Mouse (Mus musculus) forebrain, embryonic 10.5 days (tissue): Measurements from ENCODE around the gene Ank3. TPM values are rescaled to one million over a fixed set of nuclear protein-coding genes. Genes with fewer than 3 reads are reported as not detected.

ENCODE experiments used
- DNase-seq: peaks from one replicate; pipeline ENCODE4 v3.0.0-alpha.2; 2017; ENCODE audit warnings: low spot score; ENCODE audit errors: extremely low spot score
- H3K27ac ChIP-seq: fragments of 300-500 bp; sonication (generic); 2 replicates; pipeline ENCODE4 v1.5.1; 2016; ENCODE audit warnings: mild to moderate bottlenecking
- H3K27me3 ChIP-seq: fragments of 300-500 bp; sonication (generic); 2 replicates; pipeline ENCODE4 v1.6.1; 2016; ENCODE audit warnings: mild to moderate bottlenecking; ENCODE audit not compliant: poor library complexity, severe bottlenecking
- H3K36me3 ChIP-seq: fragments of 300-500 bp; sonication (generic); replicated peaks from 2 replicates; pipeline ENCODE4 v1.6.1; 2016; ENCODE audit warnings: mild to moderate bottlenecking, moderate library complexity
- H3K4me1 ChIP-seq: fragments of 300-500 bp; sonication (generic); 2 replicates; pipeline ENCODE4 v1.6.1; 2016
- H3K4me3 ChIP-seq: fragments of 300-500 bp; sonication (generic); 2 replicates; pipeline ENCODE4 v1.5.1; 2016; ENCODE audit warnings: mild to moderate bottlenecking, moderate library complexity
- H3K9me3 ChIP-seq: fragments of 300-500 bp; sonication (generic); 2 replicates; pipeline ENCODE4 v1.6.1; 2016; ENCODE audit warnings: mild to moderate bottlenecking, moderate library complexity
- WGBS: fragments of 180-500 bp; shearing (Covaris S2); methylation state at CpG from one replicate; pipeline ENCODE4 v1.1.7; 2016; 5-methylcytosine and 5-hydroxymethylcytosine counted together
- polyA plus RNA-seq: library from polyadenylated mRNA; unstranded; fragments of >200 nt; fragmentation: Nextera tagmentation; extraction: Ambion mirVana; gene quantifications from 2 replicates; pipeline ENCODE4 v1.2.1, GENCODE M21; 2016

Gene Ank3
- polyA plus RNA-seq, 1 experiment from 2014 or later: 24.8 TPM

DNA sequence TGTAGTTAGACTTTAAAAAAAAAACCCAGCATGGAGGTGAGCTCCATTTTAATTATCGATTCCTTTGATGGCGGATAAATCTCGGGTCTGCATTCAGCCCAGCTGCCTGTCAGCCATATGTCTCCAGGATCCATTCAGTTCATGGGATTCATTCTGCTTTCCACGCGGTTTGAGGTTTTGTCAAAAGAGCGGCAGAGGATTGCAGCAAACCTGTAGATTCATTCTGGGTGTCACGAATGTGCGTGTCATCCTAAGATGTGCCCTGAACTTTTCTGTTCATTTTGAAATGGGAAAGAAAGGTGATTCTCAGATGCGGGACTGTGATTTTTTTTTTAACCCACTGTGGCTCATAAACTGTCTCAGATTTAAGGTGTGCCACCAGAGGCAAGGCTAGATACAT, 136.1 kb downstream of the Ank3 start:
- Histone ChIP-seq H3K4me1 (peaks cover 46% of the 10 kb centered on the region), H3K36me3 (no peaks in the 10 kb centered on the region), H3K27me3 (no peaks in the 10 kb centered on the region), H3K9me3 (no peaks in the 10 kb centered on the region), H3K4me3 (peak overlapping the region; percentile 53), H3K27ac (peak overlapping the region; percentile 40; the same call in 1 of the 2 replicates)
- 68% methylated on average over 9 of the region's 9 CpGs for WGBS
- DNase-seq: no peak

DNA sequence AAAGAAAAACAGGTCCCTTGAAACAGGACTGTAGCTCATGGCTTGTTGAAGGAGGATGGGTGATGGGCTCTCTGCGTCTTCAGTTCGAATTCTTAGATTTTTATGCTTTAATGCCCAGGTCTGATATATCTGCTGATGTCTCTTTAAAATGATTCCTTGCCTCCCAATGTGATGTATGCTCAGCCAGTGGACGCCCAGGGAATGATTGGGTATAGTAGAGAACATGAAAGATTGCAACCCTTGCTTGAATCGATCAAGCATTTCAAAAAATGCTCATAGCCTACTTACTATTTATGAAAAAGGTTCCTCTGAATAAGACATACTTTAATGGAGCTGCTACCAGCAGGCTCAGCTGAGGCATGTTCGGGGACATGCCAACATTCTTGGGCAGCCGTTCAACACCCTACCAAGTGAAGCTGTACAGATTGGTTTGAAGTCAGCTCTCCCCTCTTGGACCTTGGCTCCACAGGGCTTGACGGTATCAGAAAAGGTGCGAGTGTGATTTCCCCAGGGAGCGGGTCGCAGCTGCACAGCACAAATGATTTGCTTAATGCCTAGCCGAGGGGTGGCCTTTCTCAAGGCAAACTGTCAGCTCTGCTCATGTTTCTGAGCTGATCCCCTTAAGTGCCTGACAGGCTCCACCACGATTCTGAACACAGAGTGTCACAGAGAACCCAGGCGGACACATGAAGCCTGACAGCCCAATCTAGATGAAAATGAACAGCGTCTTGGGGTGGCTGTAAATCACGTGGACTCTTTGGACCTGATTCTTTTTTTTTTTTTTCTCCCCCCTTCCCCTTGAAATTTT, 136.8 kb downstream of the Ank3 start:
- Histone ChIP-seq H3K27ac (peak overlapping the region; percentile 40; the same call in 1 of the 2 replicates), H3K27me3 (no peaks in the 10 kb centered on the region)

DNA sequence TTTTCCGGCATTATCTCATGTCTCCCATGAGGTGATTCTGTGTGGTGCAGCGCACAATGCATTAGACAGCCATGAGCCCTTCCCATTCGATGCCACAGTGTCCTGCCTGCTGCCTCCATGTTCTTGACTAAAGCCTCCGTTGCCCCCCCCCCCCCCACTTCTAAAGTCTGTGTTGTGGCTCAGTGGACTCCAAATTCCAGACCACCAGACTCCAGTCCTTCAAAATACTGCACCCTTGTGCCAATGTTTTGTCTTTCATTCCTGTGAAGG, 137.3 kb downstream of the Ank3 start:
- Histone ChIP-seq H3K36me3 (no peaks in the 10 kb centered on the region), H3K4me3 (peak overlapping the region; percentile 53; the same call in 1 of the 2 replicates), H3K27me3 (no peaks in the 10 kb centered on the region), H3K4me1 (peaks cover 46% of the 10 kb centered on the region), H3K27ac (0 out of 2 replicates have a peak overlapping the region, but pooled peaks have one; percentile 9), H3K9me3 (no peaks in the 10 kb centered on the region)
- 83% methylated on average over 4 of the region's 4 CpGs for WGBS
- no peak for DNase-seq

More for the DNA sequence above, 136.8 kb downstream of the Ank3 start:
- Histone ChIP-seq H3K4me1 (peaks cover 46% of the 10 kb centered on the region), H3K9me3 (no peaks in the 10 kb centered on the region), H3K36me3 (no peaks in the 10 kb centered on the region), H3K4me3 (peak overlapping the region; percentile 53)
- DNase-seq: no peak
- 72% methylated on average over 15 of the region's 15 CpGs for WGBS

DNA sequence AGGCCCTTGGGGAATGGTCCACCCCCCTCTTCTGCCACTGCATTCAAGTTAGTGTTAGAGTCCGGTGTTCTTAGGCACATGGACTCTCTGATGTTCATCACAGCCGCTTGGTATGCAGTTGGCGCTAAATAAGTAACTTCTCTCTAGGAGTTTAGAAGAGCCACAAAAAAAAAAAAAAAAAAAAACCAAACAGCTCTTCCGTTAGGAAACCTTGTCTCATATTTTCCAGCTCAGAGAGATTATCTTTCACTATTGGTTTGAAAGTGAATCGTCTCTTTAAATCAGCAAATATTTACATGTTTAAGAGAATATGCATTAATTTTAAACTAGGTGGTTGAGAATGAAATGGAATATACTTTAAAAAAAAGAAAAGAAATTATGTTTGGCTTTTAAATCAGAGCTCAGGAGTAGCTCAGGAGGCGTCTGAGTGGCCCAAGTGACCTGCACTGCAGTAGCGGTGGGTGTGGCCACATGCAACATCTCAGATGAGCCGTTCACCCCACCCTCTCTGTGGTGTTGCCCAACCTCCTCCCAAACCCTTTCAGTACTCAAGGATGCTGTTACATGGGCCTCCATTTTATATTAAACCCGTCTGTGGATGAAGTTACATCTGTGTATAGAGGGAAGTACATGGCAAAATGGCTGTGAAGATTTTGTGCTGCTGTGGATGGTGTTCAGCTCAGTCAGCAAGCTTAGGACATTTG, 138.0 kb downstream of the Ank3 start:
- H3K27me3 ChIP-seq: no peaks in the 10 kb centered on the region
- peaks cover 46% of the 10 kb centered on the region for H3K4me1 ChIP-seq
- H3K4me3 ChIP-seq: no peak overlapping the region
- DNase-seq: no peak
- no peaks in the 10 kb centered on the region for H3K9me3 ChIP-seq
- 0 out of 2 replicates have a peak overlapping the region, but pooled peaks have one; percentile 9 for H3K27ac ChIP-seq
- H3K36me3 ChIP-seq: no peaks in the 10 kb centered on the region
- WGBS: 85% methylated on average over 9 of the region's 9 CpGs

DNA sequence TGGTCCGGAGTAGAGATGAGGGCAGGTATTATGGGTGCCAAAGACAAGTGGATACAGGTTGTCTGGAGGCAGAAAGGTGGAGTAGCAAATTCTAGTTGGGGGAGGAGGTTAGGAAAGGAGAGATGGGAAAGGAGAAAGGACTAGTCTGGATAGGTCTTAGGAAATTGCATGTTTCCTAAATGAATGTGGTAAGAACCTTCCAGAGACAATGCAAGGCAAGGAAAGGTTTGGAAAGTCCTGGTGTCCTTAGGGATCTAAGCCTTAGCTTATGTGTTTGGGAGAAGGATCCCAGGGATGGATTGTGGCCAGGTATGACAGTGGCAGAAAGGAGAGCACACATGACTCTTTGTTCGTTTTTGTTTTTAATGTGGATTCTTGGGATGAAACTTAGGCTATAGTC, 139.7 kb downstream of the Ank3 start:
- no peak for DNase-seq
- no peaks in the 10 kb centered on the region for H3K9me3 ChIP-seq
- WGBS: 93% methylated on average over 2 of the region's 2 CpGs

DNA sequence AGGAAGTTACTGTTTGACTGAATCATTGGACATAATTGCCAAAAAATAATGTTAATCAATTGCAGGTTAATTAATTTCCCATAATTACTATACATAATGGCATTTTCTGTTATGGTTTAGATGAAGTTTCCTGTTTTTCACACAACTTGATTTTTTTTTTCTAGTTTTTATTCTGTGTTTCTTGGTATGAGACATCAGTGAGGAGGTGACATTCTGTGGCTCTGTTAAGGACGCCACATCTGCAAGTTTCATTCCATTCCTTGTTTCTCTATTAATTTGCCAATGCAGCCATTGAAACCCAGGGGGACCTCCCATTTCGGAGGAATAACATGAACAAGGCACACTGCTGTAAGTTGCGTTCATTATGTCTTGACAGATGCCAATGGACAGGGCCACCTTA, 143.9 kb downstream of the Ank3 start:
- H3K9me3 ChIP-seq: no peaks in the 10 kb centered on the region
- 91% methylated on average over 3 of the region's 3 CpGs for WGBS
- no peaks in the 10 kb centered on the region for H3K36me3 ChIP-seq
- H3K27me3 ChIP-seq: no peaks in the 10 kb centered on the region
- no peaks in the 10 kb centered on the region for H3K4me1 ChIP-seq
- H3K4me3 ChIP-seq: no peak overlapping the region
- no peak for DNase-seq
- no peak overlapping the region for H3K27ac ChIP-seq

More for the DNA sequence above, 139.7 kb downstream of the Ank3 start:
- peaks cover 35% of the 10 kb centered on the region for H3K4me1 ChIP-seq
- H3K27ac ChIP-seq: no peak overlapping the region
- H3K36me3 ChIP-seq: no peaks in the 10 kb centered on the region
- H3K27me3 ChIP-seq: no peaks in the 10 kb centered on the region
- no peak overlapping the region for H3K4me3 ChIP-seq

DNA sequence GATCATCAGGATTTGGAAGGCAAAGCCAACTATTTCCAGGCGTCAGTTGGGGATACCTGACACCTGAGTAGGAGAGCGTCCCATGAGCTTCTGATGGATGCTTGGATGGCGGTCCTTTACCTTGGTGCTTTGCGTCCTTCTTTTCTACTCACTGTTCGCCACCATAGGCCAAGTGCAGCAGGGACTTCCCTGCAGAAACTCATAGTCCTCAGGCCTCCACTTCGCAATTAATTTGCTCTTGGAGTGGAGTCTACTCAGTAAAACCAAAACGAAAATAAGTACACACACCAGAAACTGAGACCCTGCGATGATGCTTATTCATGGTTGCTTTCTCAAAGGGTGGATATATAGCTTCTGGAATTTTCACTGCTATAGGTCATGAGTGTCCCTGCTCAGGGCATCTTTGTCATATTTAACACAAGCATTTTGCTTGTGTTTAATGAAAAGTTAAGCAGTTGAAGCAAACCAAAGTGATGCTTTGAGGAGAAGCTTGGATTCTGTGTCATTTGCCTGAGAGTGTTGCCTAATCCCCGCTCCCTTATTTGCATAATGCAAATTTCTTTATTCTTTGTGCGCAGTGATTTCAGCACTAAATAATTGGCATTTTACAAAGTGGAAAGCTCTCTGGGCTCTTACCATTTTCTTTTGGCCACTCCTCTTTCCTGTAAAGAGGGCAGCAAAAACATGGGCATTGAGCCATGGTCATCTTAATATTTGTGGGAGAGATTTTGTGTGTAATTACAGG, 145.5 kb downstream of the Ank3 start:
- Histone ChIP-seq H3K4me1 (no peaks in the 10 kb centered on the region), H3K9me3 (no peaks in the 10 kb centered on the region), H3K4me3 (no peak overlapping the region), H3K36me3 (no peaks in the 10 kb centered on the region), H3K27ac (no peak overlapping the region), H3K27me3 (no peaks in the 10 kb centered on the region)
- WGBS: 92% methylated on average over 10 of the region's 10 CpGs
- no peak for DNase-seq

DNA sequence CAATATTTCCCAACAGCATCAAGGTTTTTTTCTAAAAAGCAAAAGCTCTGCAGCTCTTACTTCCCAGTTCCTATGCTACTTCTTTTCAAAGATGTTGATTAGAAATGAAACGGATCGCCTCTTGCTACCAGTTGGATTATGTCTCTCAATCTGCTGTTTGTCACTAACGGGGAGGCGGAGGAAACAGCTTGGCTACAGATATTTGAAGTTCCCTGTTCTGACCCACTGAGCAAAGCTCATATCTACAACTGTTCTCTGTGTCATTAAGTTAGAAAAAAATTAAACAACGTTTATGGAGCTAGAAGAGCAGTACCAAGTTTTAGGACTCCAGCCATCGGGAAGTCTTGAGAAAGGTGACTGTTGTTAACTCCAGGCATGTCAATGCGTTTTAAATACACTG, 146.1 kb downstream of the Ank3 start:
- no peaks in the 10 kb centered on the region for H3K4me1 ChIP-seq
- no peaks in the 10 kb centered on the region for H3K9me3 ChIP-seq
- H3K27me3 ChIP-seq: no peaks in the 10 kb centered on the region
- DNase-seq: no peak
- no peak overlapping the region for H3K27ac ChIP-seq
- no peak overlapping the region for H3K4me3 ChIP-seq
- no peaks in the 10 kb centered on the region for H3K36me3 ChIP-seq
- WGBS: 90% methylated on average over 7 of the region's 7 CpGs

DNA sequence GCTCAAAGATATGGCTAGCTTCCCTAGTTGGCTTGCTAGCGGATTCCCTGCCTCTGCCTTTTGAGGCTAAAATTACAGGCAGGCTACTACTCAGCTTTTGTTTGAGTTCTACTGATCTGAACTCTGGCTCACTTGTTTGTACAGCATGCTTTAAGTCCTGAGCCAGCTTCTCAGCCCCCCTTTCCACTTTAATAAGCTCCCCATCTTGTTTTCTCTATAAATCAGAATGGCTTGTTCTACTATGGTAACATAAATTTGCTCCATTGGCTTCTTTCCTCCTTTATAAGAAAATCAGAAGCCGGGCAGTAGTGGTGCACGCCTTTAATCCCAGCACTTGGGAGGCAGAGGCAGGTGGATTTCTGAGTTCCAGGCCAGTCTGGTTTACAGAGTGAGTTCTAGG, 147.4 kb downstream of the Ank3 start:
- H3K4me1 ChIP-seq: no peaks in the 10 kb centered on the region
- no peak overlapping the region for H3K27ac ChIP-seq
- DNase-seq: no peak
- H3K9me3 ChIP-seq: no peaks in the 10 kb centered on the region
- WGBS: 84% methylated on average over 3 of the region's 3 CpGs
- no peaks in the 10 kb centered on the region for H3K36me3 ChIP-seq
- H3K27me3 ChIP-seq: no peaks in the 10 kb centered on the region
- H3K4me3 ChIP-seq: no peak overlapping the region

DNA sequence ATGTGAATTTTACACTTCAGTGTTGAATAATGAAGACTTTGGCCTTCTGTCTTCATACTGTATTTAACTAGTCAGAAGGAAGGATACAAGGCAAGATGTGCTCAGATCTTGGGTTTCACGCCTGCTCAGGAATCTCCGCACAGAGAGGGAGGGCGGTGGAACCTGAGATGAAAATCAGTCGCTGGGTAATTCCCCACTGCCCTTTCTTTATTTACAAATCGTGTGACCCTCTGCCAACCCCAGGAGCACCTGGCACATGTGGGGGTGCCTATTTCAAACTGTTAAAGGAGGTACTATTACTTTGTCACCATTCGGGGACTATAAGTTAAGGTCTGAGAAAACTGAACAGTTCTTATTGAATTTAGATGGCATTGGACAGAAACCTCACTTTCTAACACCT, 148.1 kb downstream of the Ank3 start:
- Histone ChIP-seq H3K36me3 (no peaks in the 10 kb centered on the region), H3K27me3 (no peaks in the 10 kb centered on the region), H3K4me3 (no peak overlapping the region), H3K9me3 (no peaks in the 10 kb centered on the region), H3K4me1 (no peaks in the 10 kb centered on the region), H3K27ac (no peak overlapping the region)
- DNase-seq: no peak
- WGBS: 77% methylated on average over 6 of the region's 6 CpGs

DNA sequence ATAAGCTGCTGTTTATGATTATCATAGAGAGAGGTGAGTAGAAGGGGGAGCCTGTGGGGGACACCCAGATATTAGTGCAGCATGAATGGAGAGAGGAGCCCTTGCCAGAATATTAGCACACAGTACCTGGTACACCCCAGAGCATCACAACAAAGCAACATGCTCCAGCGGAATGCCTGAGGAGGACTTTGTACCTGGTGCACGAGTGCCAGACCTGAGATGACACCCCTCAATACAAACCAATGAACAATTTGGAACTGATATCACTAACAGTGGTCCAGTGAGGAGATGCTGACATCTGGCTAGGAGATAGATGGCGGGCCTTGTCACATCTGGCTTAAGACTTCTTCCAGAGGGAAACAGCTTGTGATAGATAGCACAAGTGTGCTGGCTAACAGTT, 150.2 kb downstream of the Ank3 start:
- Histone ChIP-seq H3K9me3 (no peaks in the 10 kb centered on the region), H3K27ac (no peak overlapping the region), H3K27me3 (no peaks in the 10 kb centered on the region), H3K4me3 (no peak overlapping the region), H3K36me3 (no peaks in the 10 kb centered on the region), H3K4me1 (no peaks in the 10 kb centered on the region)
- 90% methylated on average over 3 of the region's 3 CpGs for WGBS
- DNase-seq: no peak

DNA sequence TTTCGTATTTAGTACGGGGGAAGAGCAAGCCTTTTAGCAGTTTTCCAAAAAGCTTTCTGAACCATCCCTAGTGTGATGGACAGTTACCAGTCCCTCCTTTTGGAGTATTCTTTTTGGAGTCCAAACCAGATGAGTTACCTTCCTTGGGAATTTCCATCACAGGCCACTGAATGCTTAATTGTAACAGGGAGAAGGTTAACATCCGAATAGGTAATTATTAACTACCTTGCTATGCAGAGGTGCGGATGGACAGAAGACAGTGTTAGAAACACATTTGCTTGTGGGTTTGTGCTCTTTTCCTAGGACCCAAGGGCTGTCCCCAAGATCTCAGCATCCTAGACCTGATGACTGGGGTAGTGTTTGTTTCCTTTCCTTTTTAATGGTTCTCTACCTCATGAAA, 150.6 kb downstream of the Ank3 start:
- H3K4me1 ChIP-seq: no peaks in the 10 kb centered on the region
- DNase-seq: no peak
- H3K36me3 ChIP-seq: no peaks in the 10 kb centered on the region
- no peaks in the 10 kb centered on the region for H3K27me3 ChIP-seq
- no peak overlapping the region for H3K27ac ChIP-seq
- 88% methylated on average over 4 of the region's 4 CpGs for WGBS
- H3K4me3 ChIP-seq: no peak overlapping the region
- no peaks in the 10 kb centered on the region for H3K9me3 ChIP-seq

DNA sequence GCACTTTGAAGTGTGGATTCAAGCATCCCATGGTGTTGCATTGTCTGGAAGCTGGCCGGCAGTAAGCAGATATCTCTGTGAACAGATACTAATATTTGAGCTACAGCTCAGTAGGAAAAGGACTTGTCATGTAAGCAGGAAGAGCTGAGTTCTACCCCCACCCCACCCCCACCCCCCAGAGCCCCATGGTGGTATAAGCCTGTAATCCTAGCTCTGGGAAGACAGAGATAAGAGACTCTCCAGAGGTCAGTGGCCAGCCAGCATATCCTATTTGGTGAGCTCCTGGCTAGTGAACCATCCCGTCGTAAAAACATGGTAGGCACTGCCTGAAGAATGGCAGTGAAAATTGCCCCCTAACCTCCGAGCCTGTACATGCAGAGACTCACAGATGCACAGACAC, 152.3 kb downstream of the Ank3 start:
- DNase-seq: no peak
- Histone ChIP-seq H3K27ac (0 out of 2 replicates have a peak overlapping the region, but pooled peaks have one; percentile 8), H3K4me1 (no peaks in the 10 kb centered on the region), H3K4me3 (no peak overlapping the region), H3K27me3 (no peaks in the 10 kb centered on the region), H3K36me3 (no peaks in the 10 kb centered on the region), H3K9me3 (no peaks in the 10 kb centered on the region)
- 69% methylated on average over 4 of the region's 4 CpGs for WGBS
